Comparison of ENCODE assay signal across 8 mouse cellular contexts in genomic region chr13:19622573-19623227, GRCm38 (mm10). TPM values are rescaled to one million over a fixed set of nuclear protein-coding genes. Genes with fewer than 3 reads are reported as not detected.
A peak's percentile ranks its signal among the peaks of the same experiment; 100 is the strongest.
DNase-seq lines count a peak whose midpoint lies in the region; ATAC-seq and TF ChIP-seq lines count a peak whose summit lies in the region.

TSS of gene Sfrp4 (plus strand) at chr13:19623104.

- in situ Hi-C loops in ES-E14 (cut with MboI; ENCODE audit: low sequenced_read_pairs in 2 of 2, unreplicated experiment in 2 of 2): no loop called here

- peak; percentile 64; the same call in 1 of the 2 replicates for ATAC-seq in heart, embryonic 16.5 days (replicated peaks; ENCODE audit: extremely low read depth, insufficient read depth, low FRiP score)

- peaks cover 0 to 8% of the 10 kb centered on the region in 2 experiments; a peak in 2 of 4 replicates for H3K4me1 ChIP-seq in ES-E14 (ENCODE audit: control insufficient read depth in 2 of 2, insufficient read depth in 2 of 2, low read length in 2 of 2, poor library complexity in 1 of 2)
- H3K4me1 ChIP-seq in erythroblast, embryonic 14.5 days (ENCODE audit: control insufficient read depth): peaks cover 29% of the 10 kb centered on the region
- H3K4me1 ChIP-seq in heart, embryonic 16.5 days (ENCODE audit: control insufficient read depth, insufficient read depth, low read length): peaks cover 7% of the 10 kb centered on the region; the same call in 1 of the 2 replicates

- no peaks in the 10 kb centered on the region for H3K9me3 ChIP-seq in ES-E14 (ENCODE audit: control insufficient read depth, insufficient read depth, low read depth, low read length)
- H3K9me3 ChIP-seq in erythroblast, embryonic 14.5 days (ENCODE audit: control insufficient read depth, low read length): no peaks in the 10 kb centered on the region
- no peaks in the 10 kb centered on the region for H3K9me3 ChIP-seq in heart, embryonic 16.5 days (replicated peaks; ENCODE audit: control insufficient read depth, low read length)

- DNase-seq in ES-E14 (ENCODE audit: low read depth, low spot score): peak; percentile 69
- peak; percentile 71 to 77 for DNase-seq in adrenal gland, postnatal 36 days
- DNase-seq in layer of hippocampus, adult 9-11 months: peak; percentile 30
- DNase-seq in lung, postnatal 4 days: peak; percentile 54 to 68
- peak; percentile 65 to 66 for DNase-seq in right cerebral cortex, adult 2 months (ENCODE audit: low spot score in 2 of 2)
- no peak for DNase-seq in thymus, postnatal 10 days (ENCODE audit: low spot score in 2 of 2)

- H3K4me3 ChIP-seq in ES-E14 (ENCODE audit: insufficient read depth in 1 of 2, low read depth in 1 of 2, low read length in 2 of 2, poor library complexity in 1 of 2, severe bottlenecking in 1 of 2): peak within 1 kb of the TSS; percentile 48 to 73
- peak within 1 kb of the TSS; percentile 46 for H3K4me3 ChIP-seq in erythroblast, embryonic 14.5 days (replicated peaks)
- peak within 1 kb of the TSS; percentile 58 for H3K4me3 ChIP-seq in heart, embryonic 16.5 days (ENCODE audit: low read length)

- peak within 1 kb of the TSS; percentile 70 for H3K9ac ChIP-seq in ES-E14 (ENCODE audit: insufficient read depth, low read depth, low read length, poor library complexity, severe bottlenecking)
- H3K9ac ChIP-seq in heart, embryonic 16.5 days (ENCODE audit: low read length): peak within 1 kb of the TSS; percentile 60

- peak within 1 kb of the TSS; percentile 85 for H3K4me2 ChIP-seq in heart, embryonic 16.5 days (ENCODE audit: low read depth, low read length)

- WGBS in heart, embryonic 16.5 days: 4% methylated on average over 25 of the region's 25 CpGs

- H3K27me3 ChIP-seq in erythroblast, embryonic 14.5 days (ENCODE audit: control insufficient read depth): peaks cover 53% of the 10 kb centered on the region
- peaks cover 18% of the 10 kb centered on the region for H3K27me3 ChIP-seq in heart, embryonic 16.5 days (ENCODE audit: control insufficient read depth, insufficient read depth, low read length)

- no peaks in the 10 kb centered on the region for H3K36me3 ChIP-seq in ES-E14 (ENCODE audit: control insufficient read depth, insufficient read depth, low read length, poor library complexity, severe bottlenecking)
- no peaks in the 10 kb centered on the region for H3K36me3 ChIP-seq in erythroblast, embryonic 14.5 days (ENCODE audit: control insufficient read depth)
- no peaks in the 10 kb centered on the region for H3K36me3 ChIP-seq in heart, embryonic 16.5 days (ENCODE audit: control insufficient read depth, insufficient read depth)

- H3K27ac ChIP-seq in ES-E14 (ENCODE audit: insufficient read depth, low read depth, low read length, poor library complexity, severe bottlenecking): no peak within 1 kb of the TSS
- no peak within 1 kb of the TSS for H3K27ac ChIP-seq in heart, embryonic 16.5 days (ENCODE audit: low read length)

TF ChIP-seq in ES-E14, 5 proteins besides CTCF, POLR2A, EP300 and RAD21:
- TF ChIP-seq MAFK (IDR thresholded peaks at IDR 0.05; ENCODE audit: insufficient read depth, low read depth, low read length) (no peak), ZNF384 (IDR thresholded peaks at IDR 0.05; ENCODE audit: low read depth, low read length) (no peak), HCFC1 (IDR thresholded peaks at IDR 0.05; ENCODE audit: borderline replicate concordance, insufficient read depth, low read length) (no peak), CHD2 (IDR thresholded peaks at IDR 0.05; ENCODE audit: low read depth, low read length) (no peak), ZC3H11A (IDR thresholded peaks at IDR 0.05; ENCODE audit: borderline replicate concordance, low read depth, low read length) (no peak)
TF ChIP-seq in ES-E14: peak in this region for 0.

RNA-seq across cellular contexts. Expression of gene Sfrp4, which starts in this region (rescaled TPM):
- total RNA-seq in ES-E14 (2012; rRNA removed): 6.4 and 11.0 TPM in 2 replicates
- total RNA-seq in adrenal gland, postnatal 36 days (2021): 1 to 10 TPM; 3.1 to 4.0 TPM
- not detected in 2 replicates for polyA plus RNA-seq in erythroblast, embryonic 14.5 days (2012)
- 0.41 and 0.50 TPM in 2 replicates for polyA plus RNA-seq in heart, embryonic 16.5 days (2015; fragmentation: Nextera tagmentation; extraction: Ambion mirVana)

Comparison
In these comparisons a context has a peak if more than half of its experiments do, and no peak if none do; other contexts are left out.
1. Peak in ATAC-seq, H3K4me3 ChIP-seq, H3K9ac ChIP-seq and H3K4me2 ChIP-seq in heart, embryonic 16.5 days; RNA of the gene not detected or under 1 TPM.
2. DNase-seq: peak in ES-E14 (single experiment), adrenal gland, postnatal 36 days (2 of 2), layer of hippocampus, adult 9-11 months (single experiment), lung, postnatal 4 days (2 of 2) and right cerebral cortex, adult 2 months (2 of 2); none in thymus, postnatal 10 days (0 of 2).
3. Peak in every context shown above with its lines, with median percentiles within 50 percentile points of each other: H3K4me3 ChIP-seq.